Mouse (Mus musculus) gastrocnemius, postnatal 4 days (tissue): Measurements from ENCODE around the gene Vopp1. TPM values are rescaled to one million over a fixed set of nuclear protein-coding genes. Genes with fewer than 3 reads are reported as not detected.

ENCODE experiments used
- DNase-seq, 2 experiments: peaks; one replicate each; pipeline ENCODE4 v3.0.0; 2021 to 2022; ENCODE audit warnings: low spot score in 2 of 2, mixed read lengths in 2 of 2
- total RNA-seq, 2 experiments: library from RNA; stranded (reverse); gene quantifications; 2 replicates each; pipeline ENCODE4 v1.2.3; 2021

Gene Vopp1
- total RNA-seq, 2 experiments from 2014 or later, result 15.4 to 16.2 TPM

DNA sequence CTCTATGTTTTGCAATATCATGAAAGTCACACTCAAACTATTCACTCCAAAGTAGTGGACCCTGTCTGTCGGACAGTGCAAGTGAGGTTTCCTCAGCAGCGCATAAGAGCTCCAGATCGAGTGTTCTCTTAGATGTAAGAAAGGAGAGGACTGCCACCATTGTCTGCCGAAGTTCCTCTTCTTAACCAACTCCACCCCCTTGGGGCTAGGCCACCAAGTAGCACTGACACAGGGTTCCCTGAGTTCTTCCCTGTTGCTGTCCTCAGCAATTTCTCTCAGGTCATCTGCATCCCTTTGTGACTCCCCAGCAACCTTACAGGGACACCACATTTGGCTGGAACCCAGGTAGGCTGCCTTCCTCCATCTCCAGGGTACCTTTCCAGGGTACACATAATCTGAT, 34.4 kb downstream of the Vopp1 start:
- DNase-seq, result no peak

DNA sequence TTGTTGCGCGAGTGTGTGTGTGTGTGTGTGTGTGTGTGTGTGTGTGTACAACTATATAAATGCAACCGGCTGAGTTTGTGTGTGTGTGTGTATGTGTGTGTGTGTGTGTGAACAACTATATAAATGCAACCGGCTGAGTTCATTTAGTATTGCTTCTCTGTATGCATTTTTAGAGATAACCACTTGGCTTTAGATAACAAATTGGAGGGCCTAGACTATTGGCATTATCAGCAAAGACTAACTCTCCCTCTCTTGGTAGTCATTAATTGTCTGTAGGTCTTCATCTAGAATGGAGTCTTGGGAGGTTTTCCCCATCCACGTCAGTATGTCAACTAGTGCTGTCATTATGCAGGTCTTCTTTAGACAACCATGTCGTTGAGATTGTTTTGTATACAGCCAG, 37.6 kb downstream of the Vopp1 start:
- no peak for DNase-seq

DNA sequence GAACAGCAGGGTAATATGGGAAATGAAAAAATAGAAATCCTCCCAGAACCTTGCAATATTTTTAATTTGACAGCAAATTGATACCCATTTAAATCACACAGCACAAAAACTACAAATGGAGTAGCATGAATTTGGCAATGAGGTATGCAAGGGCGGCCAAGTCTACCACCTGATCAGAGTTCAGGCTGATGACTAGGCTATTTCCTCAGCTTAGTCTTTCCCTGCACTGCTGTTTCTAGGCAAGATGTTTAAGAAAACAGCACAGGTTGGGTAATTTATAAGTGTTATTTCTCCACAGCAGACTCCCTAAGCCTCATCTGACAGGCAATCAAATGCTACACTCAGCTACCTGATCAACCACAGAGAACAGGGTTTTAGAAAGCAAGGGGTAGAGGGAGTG, 40.7 kb downstream of the Vopp1 start:
- no peak for DNase-seq

DNA sequence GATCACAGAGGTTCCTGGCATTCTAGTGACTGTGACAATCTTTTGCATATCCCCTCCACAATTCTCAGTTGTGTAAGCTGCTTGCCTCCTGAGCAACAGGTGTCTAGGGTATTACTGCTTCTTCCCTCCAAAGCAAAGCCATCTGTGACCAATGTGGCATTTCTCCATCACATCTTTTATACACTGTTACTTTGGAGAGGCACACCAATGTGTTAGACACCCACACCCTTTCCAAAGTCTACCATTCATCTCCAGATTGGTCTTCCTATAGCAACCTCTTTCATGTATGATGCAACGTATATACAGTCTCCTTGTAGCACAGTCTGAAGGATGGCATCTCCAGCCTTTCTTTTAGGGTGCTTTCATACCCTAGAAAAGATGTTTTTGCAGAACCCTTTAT, 42.3 kb downstream of the Vopp1 start:
- no peak for DNase-seq

DNA sequence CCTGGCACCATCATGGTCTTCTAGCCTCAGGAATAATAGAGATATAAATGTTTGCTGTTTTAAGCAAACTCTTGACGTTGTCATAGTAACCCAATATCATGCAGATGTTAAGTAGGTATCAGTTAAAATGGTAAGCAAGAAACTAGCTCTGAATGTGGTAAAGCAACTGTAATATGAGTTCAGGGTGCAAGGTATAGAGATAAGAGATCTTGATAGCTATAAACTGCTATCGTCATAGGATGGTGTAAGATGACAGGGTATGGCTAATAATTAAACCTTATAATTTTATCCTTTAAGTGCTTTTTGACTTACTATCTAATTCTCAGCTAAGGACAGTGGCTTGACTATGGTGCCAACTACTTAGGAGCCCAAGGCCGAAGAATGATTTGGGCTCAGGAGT, 44.6 kb downstream of the Vopp1 start:
- no peak for DNase-seq

DNA sequence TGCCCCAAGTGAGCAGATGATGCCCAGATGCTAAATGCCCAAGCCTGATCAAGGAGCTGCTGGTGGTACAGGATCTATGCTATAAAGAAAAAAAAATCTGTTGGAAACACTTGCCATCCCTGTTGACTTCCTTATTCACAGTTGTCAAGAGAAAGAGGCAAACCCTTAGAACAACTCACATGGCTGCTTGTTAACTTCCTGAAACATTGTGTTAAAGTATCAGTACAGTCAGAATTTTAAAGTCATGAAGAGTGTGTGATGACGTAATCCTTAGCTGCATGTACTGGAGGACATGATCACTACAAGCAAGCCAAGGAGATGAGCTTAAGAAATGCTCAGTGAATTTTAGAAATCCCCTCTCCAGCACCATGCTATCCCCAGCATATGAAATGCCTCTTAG, 51.2 kb downstream of the Vopp1 start:
- DNase-seq, result no peak

DNA sequence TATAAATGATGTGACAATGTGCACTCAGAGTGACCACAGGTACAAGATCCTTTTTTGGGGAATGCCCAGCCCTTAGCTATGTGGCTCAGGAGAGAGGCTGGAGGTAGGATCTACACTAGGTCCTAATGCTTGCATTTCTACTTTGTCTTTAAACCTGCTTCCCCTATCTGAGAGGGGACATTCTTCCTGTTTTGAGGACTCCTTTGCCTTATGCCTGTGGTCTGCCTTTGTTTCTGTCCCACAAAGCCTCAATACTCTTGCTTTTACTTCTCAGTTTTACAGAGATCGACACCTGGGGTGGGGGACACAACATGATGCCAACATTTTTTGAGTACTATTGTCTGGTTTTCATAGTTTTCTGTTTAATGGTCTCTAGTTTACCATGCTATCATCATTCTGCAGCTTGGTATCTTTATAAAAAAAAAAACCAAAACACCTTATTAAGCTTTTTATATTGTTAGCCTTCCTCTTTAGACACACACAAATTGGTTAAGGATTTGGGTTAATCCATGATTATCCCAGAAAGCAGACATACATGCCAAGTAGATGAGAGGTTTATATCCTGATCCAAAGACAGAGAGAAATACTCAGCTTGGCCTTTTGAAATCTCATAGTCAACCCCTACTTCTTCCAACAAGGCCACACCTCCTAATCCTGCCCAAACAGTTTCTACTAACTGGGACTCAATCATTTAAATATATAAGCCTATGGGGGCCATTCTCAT, 54.3 kb downstream of the Vopp1 start:
- no peak for DNase-seq

DNA sequence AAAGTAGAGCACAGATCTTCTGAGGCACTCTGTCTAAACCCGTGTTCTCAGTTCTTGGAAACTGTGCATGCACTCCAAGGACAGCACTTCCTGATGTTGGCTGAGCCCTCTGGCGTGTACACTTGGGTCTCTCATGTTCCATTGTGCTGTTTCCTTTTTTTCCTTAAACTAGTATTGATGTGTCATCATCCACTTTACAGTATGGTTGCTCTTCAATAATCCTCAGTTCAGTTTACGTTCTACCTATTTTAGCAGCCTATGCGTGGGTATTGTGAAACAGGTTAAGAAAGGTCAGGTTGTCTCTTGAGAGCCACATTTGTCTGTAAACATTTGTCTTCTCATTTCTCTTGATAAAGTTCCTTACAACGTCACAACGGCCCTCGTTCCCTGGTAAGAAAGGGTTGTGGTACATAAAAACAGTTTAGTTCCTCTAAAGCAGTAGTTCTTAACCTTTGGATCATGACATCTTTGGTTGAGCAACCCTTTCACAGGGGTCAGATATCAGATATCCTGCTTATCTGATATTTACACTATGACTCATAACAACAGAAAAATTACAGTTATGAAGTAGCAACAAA, 55.9 kb downstream of the Vopp1 start:
- no peak for DNase-seq

DNA sequence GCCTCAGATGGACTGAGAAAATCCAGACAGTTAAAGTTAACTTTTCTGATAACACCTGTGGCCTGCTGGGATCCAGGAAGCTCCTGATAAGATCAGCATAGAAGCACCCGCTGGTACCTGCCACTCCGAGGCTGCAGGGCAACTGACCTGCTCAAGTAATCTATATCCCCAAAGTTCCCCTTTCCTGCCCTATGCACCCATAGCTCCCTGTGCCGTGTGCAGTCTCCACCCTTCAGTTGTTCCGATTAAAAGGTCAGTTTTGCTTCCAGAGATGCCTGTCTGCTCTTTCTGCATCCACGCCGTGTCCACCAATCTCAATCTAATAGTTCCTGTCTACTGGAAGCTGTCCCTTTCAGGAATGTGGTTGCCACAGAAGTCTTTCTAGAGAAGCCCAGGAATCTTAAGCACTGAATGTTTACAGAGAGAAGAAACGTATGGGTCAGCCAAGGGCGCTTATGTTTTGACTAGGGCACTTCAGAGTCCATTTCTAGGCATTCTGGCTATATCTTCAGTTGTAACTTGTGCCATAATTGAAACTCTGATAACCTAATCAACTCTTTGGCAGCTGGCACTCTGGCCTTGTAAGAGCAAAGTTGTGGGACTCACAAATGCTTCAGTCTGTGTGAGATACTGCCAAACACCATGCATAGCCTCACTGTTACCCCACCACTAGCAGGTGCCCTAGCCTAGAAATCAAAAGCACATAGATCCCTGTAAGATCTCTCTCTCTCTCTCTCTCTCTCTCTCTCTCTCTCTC, 57.7 kb downstream of the Vopp1 start:
- DNase-seq, result no peak

DNA sequence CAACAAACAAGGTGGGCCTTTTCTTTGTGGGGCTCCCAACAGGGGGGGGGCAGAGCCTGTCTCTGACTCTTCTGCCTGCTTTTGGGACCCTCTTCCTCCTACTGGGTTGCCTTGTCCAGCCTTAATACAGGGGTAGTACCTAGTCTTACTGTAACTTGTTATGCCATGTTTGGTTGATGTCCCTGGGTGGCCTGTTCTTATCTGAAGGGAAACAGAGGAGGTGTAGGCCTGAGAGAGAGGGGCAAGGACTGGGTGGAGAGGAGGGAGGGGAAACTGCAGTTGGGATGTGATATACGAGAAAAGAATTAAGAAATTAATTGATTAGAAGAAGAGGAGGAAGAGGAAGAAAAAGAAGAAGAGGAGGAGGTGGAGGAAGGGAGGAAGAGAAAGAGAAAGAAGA, 58.7 kb downstream of the Vopp1 start:
- no peak for DNase-seq

DNA sequence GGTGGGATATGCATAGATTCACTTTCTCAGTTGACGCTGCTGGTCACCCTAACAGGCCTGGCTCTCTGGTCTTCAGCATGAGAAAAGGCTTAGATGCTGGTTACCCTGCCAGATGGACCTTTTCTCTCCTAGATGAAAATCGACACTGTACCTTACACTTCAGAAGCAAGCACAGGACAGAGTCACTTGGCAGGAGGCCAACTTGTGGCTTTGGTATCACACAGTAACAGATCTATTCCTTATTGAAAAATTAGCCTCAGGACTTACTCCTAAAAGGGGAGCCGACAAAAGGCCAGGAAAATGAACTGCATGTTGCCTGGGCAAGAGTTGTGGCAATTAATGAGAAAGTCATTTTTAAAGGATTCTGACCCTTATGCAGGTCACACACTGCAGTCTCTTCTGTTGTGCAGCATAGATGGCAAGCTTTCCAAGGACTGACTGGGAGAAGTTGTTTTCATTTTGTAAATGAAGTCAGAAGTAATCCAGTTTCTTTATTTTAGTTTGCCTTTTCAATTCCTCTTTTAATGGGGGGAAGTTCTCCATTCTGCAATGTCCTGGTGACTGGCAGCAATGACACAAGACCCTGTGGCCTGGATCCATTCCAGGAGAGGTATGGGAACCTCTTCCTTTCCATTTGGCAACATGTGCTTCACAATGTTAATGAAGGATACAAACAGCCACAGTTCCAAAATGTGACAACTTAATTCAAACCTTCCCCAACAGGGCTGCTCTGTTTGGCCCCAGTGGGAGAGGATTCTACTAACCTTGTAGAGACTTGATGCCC, 59.7 kb downstream of the Vopp1 start:
- DNase-seq, result no peak

DNA sequence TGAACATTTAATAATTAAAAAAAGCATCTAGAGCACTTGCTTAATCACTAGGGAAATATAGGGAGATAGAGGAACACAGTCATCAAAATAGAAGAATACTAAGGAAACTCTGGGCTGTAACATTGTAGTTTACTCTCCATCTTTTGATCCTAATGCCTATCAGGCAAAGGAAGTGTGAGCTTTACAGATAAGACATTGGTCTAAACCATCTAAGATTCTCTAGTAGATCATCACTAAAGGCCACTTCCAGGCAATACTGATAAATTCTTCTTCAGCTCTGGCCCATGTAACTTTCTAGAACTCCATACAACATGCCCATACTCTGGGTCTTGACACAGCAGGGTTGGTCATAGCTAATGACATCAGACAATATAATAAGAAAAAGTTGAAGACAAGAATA, 61.9 kb downstream of the Vopp1 start:
- no peak for DNase-seq

DNA sequence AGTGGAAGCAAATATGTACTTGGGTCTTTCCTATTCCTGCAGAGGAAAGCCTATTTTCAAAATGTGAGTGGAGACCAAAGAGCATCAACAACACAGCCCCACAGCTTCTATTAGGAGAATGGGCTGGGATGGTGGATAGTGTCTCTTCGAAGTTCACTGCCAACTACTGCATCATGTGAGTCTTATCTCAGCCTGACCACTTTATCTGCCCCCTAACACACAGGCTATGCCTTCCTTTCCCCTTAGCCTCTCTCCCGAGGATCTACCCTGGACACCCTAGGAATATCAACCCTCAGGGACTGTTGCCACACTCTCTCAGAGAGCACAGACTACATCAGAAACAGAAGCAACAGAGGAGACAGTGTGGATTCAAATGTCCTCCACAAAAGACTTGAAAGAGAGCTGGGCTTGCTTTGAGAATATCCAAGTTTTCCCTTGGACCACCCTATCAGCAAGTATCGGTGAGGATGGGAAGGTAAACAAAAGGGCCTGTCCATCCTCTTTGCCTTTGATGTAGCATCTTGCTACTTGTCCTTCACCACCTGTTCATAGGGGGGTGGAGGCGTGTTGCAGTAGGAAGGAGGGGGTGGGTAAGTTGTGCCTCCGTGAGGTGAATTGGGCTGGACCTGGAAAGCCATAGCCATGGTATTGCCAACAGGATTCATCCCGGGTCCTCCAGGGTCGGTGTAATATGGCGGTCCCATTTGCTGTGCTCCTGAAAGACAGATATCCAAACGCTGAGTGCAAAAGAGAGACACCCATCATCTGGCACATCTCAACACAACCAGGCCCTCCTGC, 70.8 kb downstream of the Vopp1 start:
- no peak for DNase-seq

DNA sequence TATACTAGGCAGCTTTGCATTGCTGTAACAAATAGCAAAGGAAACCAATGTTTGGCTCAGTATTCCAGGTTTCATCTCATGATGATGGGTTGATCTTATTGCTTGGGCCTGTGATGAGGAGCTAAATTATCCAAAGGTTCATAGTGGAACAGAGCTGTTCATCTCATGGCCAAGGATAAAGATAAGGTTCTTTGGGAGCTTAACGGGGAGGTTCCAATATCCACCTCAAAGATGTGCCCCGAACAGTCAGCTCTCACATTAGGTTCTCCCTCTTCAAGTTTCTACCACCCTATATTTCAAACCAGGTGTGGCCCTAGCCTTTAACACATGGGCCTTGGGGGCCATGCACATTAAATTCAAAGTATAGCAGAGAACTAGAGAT, 79.2 kb downstream of the Vopp1 start:
- DNase-seq, result no peak

DNA sequence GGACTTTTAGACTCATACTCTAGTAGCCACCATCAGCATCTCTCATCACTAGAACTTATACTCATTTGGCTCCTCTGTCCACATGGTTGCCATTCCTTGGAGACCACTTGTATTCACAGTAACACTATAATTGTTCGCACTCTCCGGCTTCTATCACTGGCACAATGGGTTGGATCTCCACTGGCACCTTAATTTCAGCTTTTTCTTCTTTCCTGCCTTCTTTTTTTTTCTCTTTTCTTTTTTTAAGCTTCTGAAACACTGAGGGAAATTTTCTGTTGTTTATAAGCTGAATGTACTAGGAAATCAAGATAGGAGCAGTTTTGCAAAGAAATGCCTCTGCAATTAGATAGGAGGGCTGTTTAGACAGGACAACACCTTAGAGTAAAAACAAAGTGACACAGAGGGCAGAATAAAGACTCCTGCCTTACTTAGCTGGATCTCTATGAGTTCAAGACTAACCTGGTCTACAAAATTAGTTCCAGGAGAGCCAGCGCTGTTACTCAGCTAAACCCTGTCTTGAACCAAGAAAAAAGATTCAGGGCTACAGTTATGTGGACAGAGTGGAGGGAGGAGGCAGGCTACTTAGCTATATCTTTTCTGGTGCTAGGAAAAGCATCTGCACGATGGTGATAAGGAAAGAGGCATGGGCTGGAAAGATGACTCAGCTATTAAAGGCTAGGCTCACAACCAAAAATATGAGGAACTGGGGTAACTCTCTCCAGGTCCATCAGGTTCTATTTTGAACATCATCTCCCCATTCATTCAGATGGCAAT, 79.8 kb downstream of the Vopp1 start:
- DNase-seq, result no peak

DNA sequence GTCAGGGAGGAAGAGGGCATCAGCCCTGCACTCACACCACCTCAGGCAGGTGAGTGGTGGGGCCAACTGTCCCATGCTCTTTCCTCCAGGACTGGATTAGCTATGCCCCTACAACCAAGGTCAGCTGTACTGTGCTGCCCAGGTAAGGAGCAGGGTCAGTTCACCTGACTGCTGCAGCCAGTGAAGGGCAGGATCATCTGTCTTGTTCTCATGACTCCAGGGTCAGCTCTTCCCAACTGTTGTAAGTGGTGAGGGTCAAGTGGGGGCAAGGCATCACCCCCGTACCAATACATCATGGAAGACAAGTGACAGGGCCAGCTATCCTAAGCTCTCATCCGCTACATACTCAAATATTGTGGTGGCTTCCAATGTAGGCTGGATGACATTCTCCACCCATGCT, 80.8 kb downstream of the Vopp1 start:
- no peak for DNase-seq

DNA sequence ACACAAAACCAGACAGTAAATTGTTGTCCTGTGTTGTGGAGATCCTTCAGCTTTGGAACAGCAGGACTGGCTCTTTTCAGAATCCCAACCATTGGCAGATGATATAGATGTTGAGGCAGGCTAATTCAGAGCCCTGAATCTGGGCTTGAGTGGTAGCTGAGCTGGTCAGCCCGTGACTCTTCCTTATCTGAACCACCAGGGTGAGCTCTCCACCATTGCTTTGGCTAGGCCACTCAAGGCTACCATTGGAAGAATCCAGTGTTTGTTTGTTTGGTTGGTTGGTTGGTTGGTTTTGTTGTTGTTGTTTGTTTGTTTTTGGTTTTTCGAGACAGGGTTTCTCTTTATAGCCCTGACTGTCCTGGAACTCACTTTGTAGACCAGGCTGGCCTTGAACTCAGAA, 81.6 kb downstream of the Vopp1 start:
- DNase-seq, result no peak

DNA sequence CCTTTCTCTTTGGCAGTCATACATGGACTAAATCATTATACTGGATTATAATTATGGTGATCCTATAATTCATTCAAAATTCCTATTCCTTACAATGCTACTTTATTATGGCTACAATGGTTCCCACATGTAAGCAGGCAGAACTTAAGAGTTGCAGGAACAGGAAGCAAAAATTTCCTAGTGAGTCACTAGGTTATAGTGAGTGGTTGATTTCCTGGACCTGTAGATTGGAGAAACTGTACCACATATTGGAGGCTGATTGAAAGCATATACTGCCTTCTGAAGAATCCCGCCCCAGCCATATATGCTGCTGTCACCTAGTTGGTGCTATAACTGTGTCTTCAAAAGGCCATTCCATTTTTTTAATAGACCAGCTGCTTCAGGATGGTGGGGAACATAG, 82.2 kb downstream of the Vopp1 start:
- no peak for DNase-seq

DNA sequence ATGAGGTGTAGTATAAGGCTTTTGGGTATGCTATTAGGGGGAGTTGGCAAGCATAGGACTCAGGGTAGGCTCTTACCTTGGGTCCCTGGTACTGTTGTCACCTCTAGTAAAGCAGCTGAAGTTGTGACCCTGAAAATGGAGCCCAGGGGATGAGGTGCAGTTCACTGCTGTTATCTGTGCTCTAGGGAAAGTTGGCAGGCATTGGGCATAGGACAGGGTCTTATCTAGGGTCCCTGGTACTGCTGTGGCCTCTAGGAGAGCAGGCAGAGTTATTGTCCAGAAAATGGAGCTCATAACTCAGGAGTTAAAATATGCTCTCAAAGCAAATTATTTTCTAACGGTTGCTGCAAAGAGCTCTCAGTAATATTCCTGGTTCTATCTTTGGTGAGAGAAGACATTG, 103.6 kb downstream of the Vopp1 start:
- DNase-seq, result no peak

DNA sequence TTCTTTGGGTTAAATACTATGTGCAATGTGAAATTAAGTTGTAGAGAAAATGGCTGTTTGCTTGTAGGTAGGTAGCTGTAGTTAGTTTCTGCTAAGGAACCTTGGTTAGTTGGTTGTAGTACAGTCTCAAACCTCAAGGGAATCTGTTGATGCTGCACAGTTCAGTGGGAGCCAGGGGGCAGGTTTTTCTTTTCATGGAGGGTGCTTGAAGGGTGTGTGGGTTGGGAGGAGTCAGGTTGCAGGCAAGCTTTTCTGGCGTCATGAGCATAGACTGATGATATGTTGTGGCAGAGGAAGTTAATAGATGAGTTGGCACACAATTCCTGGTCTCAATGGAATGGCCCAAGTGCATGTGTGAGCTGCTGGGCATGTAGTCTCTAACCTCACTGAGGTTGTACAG, 113.2 kb downstream of the Vopp1 start:
- no peak for DNase-seq
